Mouse (Mus musculus): ENCODE data around the gene Lrrc73.

The Lrrc73 gene

GRCm38 (mm10) chr17:46253452-46254084 is at the start of gene Lrrc73:
Gene Lrrc73 (plus strand): TSS chr17:46253531.
- peak; percentile 96 for DNase-seq

GRCm38 (mm10) chr17:46206676-46207075 is 46.7 kb upstream of the Lrrc73 start:
- no peak for DNase-seq

- DNase-seq = peak; percentile 33 to 56
Observed at GRCm38 (mm10) chr17:46210550-46210949, 42.8 kb upstream of the Lrrc73 start.

- DNase-seq = no peak
Observed at GRCm38 (mm10) chr17:46221601-46222000, 31.7 kb upstream of the Lrrc73 start.

- no peak for DNase-seq
Observed at GRCm38 (mm10) chr17:46227576-46227975, 25.8 kb upstream of the Lrrc73 start.

GRCm38 (mm10) chr17:46236067-46236466 is 17.3 kb upstream of the Lrrc73 start:
- no peak for DNase-seq

- no peak for DNase-seq
Observed at GRCm38 (mm10) chr17:46237079-46237478, 16.3 kb upstream of the Lrrc73 start.

GRCm38 (mm10) chr17:46237480-46237879 is 15.9 kb upstream of the Lrrc73 start:
- DNase-seq = no peak

GRCm38 (mm10) chr17:46239516-46240114 is 13.7 kb upstream of the Lrrc73 start:
- no peak for DNase-seq

GRCm38 (mm10) chr17:46241471-46241870 is 11.9 kb upstream of the Lrrc73 start:
- no peak for DNase-seq

- no peak for DNase-seq
Observed at GRCm38 (mm10) chr17:46242274-46242673, 11.1 kb upstream of the Lrrc73 start.

- no peak for DNase-seq
Observed at GRCm38 (mm10) chr17:46242993-46243392, 10.3 kb upstream of the Lrrc73 start.

- no peak for DNase-seq
Observed at GRCm38 (mm10) chr17:46243624-46244023, 9.7 kb upstream of the Lrrc73 start.

- DNase-seq = no peak
Observed at GRCm38 (mm10) chr17:46244579-46244978, 8.8 kb upstream of the Lrrc73 start.

- DNase-seq = peak; percentile 97 to 98
Observed at GRCm38 (mm10) chr17:46247512-46248188, 5.7 kb upstream of the Lrrc73 start, which contains the start of the genes Polr1c and Yipf3. Gene Polr1c (minus strand): TSS chr17:46248054. Gene Yipf3 (plus strand): TSS chr17:46248080.

- no peak for DNase-seq
Observed at GRCm38 (mm10) chr17:46248189-46248522, 5.2 kb upstream of the Lrrc73 start.

- DNase-seq = no peak
Observed at GRCm38 (mm10) chr17:46251174-46251573, 2.2 kb upstream of the Lrrc73 start.

- DNase-seq = peak; percentile 63 to 74
Observed at GRCm38 (mm10) chr17:46252571-46253451, 520 bp upstream of the Lrrc73 start.

- peak in 1 of 2 experiments; percentile 30 for DNase-seq
Observed at GRCm38 (mm10) chr17:46254106-46254505, 775 bp downstream of the Lrrc73 start.

GRCm38 (mm10) chr17:46255147-46255546 is 1.8 kb downstream of the Lrrc73 start:
- DNase-seq = no peak

- peak in 1 of 2 experiments; percentile 38 for DNase-seq
Observed at GRCm38 (mm10) chr17:46258279-46259053, 5.1 kb downstream of the Lrrc73 start.

- DNase-seq = no peak
Observed at GRCm38 (mm10) chr17:46259675-46260074, 6.3 kb downstream of the Lrrc73 start.
